In the genomic region with DNA sequence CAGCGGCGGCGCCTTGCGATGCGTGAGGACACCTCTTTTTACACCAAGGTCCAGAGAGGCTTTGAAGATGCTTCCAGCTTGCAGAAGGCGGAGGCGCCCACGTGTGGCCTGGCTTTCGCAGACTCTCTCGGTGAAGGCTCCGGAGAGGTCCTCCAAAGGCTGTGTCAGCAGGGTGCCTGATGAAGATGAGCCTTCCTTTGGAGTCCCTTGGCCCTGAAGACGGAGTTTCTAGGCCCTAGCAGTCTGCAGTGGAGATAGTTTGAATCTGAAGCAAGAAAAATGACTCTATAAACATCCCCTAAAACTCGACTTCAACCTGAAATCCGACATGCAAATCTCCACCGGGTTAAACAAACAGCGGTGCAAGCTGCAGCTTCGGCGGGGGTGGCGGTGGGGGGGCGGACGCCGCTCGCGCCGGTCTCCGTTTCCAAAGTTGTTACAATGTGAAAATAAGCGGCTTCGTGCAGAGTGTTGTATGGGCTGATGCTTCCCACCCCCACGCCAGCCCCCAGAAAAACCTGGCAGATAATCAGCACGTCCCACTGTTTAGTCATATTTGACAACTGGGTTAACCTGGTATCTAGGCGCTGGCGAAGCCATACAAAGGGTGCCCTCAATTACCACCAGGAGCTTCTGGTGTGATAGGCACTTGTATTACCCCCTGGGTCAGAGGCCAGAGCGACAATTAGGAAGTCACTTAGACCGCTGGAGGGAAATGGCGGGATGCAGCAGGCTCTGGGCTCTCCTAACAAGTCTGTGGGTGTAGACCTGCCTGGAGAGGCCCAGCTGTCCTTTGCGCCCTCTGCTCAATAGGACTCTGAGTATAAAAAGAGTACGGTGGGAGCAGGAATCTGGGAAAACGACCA, we compare ENCODE assay signal across 9 mouse cellular contexts. TPM values are rescaled to one million over a fixed set of nuclear protein-coding genes. Genes with fewer than 3 reads are reported as not detected.
DNase-seq lines count a peak whose midpoint lies in the region; ATAC-seq lines count a peak whose summit lies in the region.
"Had no signal": no experiment of that assay in that cellular context is flagged by ENCODE, and none has a peak within 500 bp of the region (broad histone marks: within the 10 kb centered on the region; RNA-seq: fewer than 3 reads in every experiment).

No protein-coding gene starts in this region.

- no peaks in the 10 kb centered on the region for H3K9me3 ChIP-seq in intestine, embryonic 14.5 days (ENCODE audit: control insufficient read depth, low read length)
- H3K9me3 ChIP-seq in intestine, embryonic 16.5 days (ENCODE audit: control insufficient read depth, low read length) = no peaks in the 10 kb centered on the region
- H3K9me3 ChIP-seq in heart, embryonic 12.5 days (replicated peaks) = no peaks in the 10 kb centered on the region
- H3K9me3 ChIP-seq in limb, embryonic 10.5 days (replicated peaks) = no peaks in the 10 kb centered on the region
- no peaks in the 10 kb centered on the region for H3K9me3 ChIP-seq in midbrain, embryonic 15.5 days

- WGBS in intestine, embryonic 14.5 days = 1% methylated on average over 38 of the region's 38 CpGs
- 2% methylated on average over 38 of the region's 38 CpGs for WGBS in intestine, embryonic 16.5 days
- WGBS in heart, embryonic 12.5 days = under 1% methylated on average over 38 of the region's 38 CpGs
- WGBS in limb, embryonic 10.5 days = under 1% methylated on average over 38 of the region's 38 CpGs
- under 1% methylated on average over 38 of the region's 38 CpGs for WGBS in midbrain, embryonic 15.5 days

- no peaks in the 10 kb centered on the region for H3K36me3 ChIP-seq in intestine, embryonic 14.5 days (ENCODE audit: control insufficient read depth, insufficient read depth, low read length)
- no peaks in the 10 kb centered on the region for H3K36me3 ChIP-seq in intestine, embryonic 16.5 days (ENCODE audit: control insufficient read depth, insufficient read depth, low read length)
- no peaks in the 10 kb centered on the region for H3K36me3 ChIP-seq in heart, embryonic 12.5 days
- no peaks in the 10 kb centered on the region for H3K36me3 ChIP-seq in limb, embryonic 10.5 days
- no peaks in the 10 kb centered on the region for H3K36me3 ChIP-seq in midbrain, embryonic 15.5 days (replicated peaks)
- H3K36me3 ChIP-seq: G1E had no signal

- no peak overlapping the region for H3K4me2 ChIP-seq in intestine, embryonic 14.5 days (ENCODE audit: low read length)
- no peak overlapping the region for H3K4me2 ChIP-seq in intestine, embryonic 16.5 days (ENCODE audit: low read depth, low read length)
- peak overlapping the region; percentile 85 for H3K4me2 ChIP-seq in heart, embryonic 12.5 days
- peak overlapping the region; percentile 55 for H3K4me2 ChIP-seq in midbrain, embryonic 15.5 days

- H3K4me3 ChIP-seq in intestine, embryonic 14.5 days (ENCODE audit: low read depth, low read length) = no peak overlapping the region
- H3K4me3 ChIP-seq in intestine, embryonic 16.5 days (ENCODE audit: low read length) = no peak overlapping the region; the same call in 1 of the 2 replicates
- peak overlapping the region; percentile 45 for H3K4me3 ChIP-seq in heart, embryonic 12.5 days
- peak overlapping the region; percentile 53 for H3K4me3 ChIP-seq in limb, embryonic 10.5 days
- H3K4me3 ChIP-seq in midbrain, embryonic 15.5 days = peak overlapping the region; percentile 39

- peaks cover 28% of the 10 kb centered on the region for H3K4me1 ChIP-seq in intestine, embryonic 14.5 days (replicated peaks; ENCODE audit: control insufficient read depth, insufficient read depth, low read length)
- peaks cover 27% of the 10 kb centered on the region for H3K4me1 ChIP-seq in intestine, embryonic 16.5 days (ENCODE audit: control insufficient read depth, insufficient read depth, low read length)
- H3K4me1 ChIP-seq in heart, embryonic 12.5 days (replicated peaks) = peaks cover 52% of the 10 kb centered on the region
- peaks cover 60% of the 10 kb centered on the region for H3K4me1 ChIP-seq in limb, embryonic 10.5 days
- peaks cover 39% of the 10 kb centered on the region for H3K4me1 ChIP-seq in midbrain, embryonic 15.5 days

- DNase-seq in intestine, embryonic 14.5 days (ENCODE audit: low spot score) = peak; percentile 83
- peak; percentile 57 for DNase-seq in ZHBTc4 (ENCODE audit: low read depth, low spot score)
- peak; percentile 68 for DNase-seq in limb, embryonic 10.5 days (ENCODE audit: low spot score)
- no peak for DNase-seq in right cerebral cortex, postnatal 25 days

- no peak overlapping the region for H3K27ac ChIP-seq in intestine, embryonic 14.5 days (ENCODE audit: low read depth)
- no peak overlapping the region for H3K27ac ChIP-seq in intestine, embryonic 16.5 days (ENCODE audit: low read length)
- H3K27ac ChIP-seq in heart, embryonic 12.5 days (ENCODE audit: poor library complexity, severe bottlenecking) = no peak overlapping the region
- no peak overlapping the region for H3K27ac ChIP-seq in limb, embryonic 10.5 days
- H3K27ac ChIP-seq in midbrain, embryonic 15.5 days = peak overlapping the region; percentile 32

- peaks cover 96% of the 10 kb centered on the region for H3K27me3 ChIP-seq in intestine, embryonic 14.5 days (replicated peaks; ENCODE audit: control insufficient read depth, insufficient read depth, low read length)
- H3K27me3 ChIP-seq in intestine, embryonic 16.5 days (replicated peaks; ENCODE audit: control insufficient read depth, insufficient read depth, low read length) = peaks cover 73% of the 10 kb centered on the region
- peaks cover 82% of the 10 kb centered on the region for H3K27me3 ChIP-seq in heart, embryonic 12.5 days (replicated peaks)
- peaks cover 100% of the 10 kb centered on the region for H3K27me3 ChIP-seq in limb, embryonic 10.5 days (ENCODE audit: low read depth, poor library complexity, severe bottlenecking)
- peaks cover 54% of the 10 kb centered on the region for H3K27me3 ChIP-seq in midbrain, embryonic 15.5 days (replicated peaks)

- no peak for ATAC-seq in intestine, embryonic 14.5 days (replicated peaks; ENCODE audit: low FRiP score, low TSS enrichment, low read depth)
- no peak for ATAC-seq in intestine, embryonic 16.5 days
- no peak for ATAC-seq in heart, embryonic 12.5 days (ENCODE audit: insufficient number of reproducible peaks, low FRiP score)
- no peak; the same call in 1 of the 2 replicates for ATAC-seq in midbrain, embryonic 15.5 days (replicated peaks)
- no peak for ATAC-seq in cerebellum, adult (ENCODE audit: insufficient number of reproducible peaks, low FRiP score, low TSS enrichment)

- no peak overlapping the region for H3K9ac ChIP-seq in intestine, embryonic 14.5 days (ENCODE audit: low read length)
- H3K9ac ChIP-seq in intestine, embryonic 16.5 days (ENCODE audit: low read depth, low read length) = no peak overlapping the region
- no peak overlapping the region for H3K9ac ChIP-seq in heart, embryonic 12.5 days
- no peak overlapping the region for H3K9ac ChIP-seq in midbrain, embryonic 15.5 days

RNA-seq across cellular contexts. Expression of a gene that starts 0.9 kb away (rescaled TPM):
- polyA plus RNA-seq in intestine, embryonic 14.5 days (2014; fragmentation: Nextera tagmentation; extraction: Ambion mirVana) = not detected in 2 replicates
- polyA plus RNA-seq in intestine, embryonic 16.5 days (2015; fragmentation: Nextera tagmentation; extraction: Ambion mirVana) = not detected in 2 replicates
- polyA plus RNA-seq in heart, embryonic 12.5 days (2016; fragmentation: Nextera tagmentation; extraction: Ambion mirVana) = not detected in 2 replicates
- polyA plus RNA-seq in limb, embryonic 10.5 days (2016; fragmentation: Nextera tagmentation; extraction: Ambion mirVana) = 0.19 and 0.36 TPM in 2 replicates
- 3.5 and 5.3 TPM in 2 replicates for polyA plus RNA-seq in midbrain, embryonic 15.5 days (2015; fragmentation: Nextera tagmentation; extraction: Ambion mirVana)

RNA-seq across cellular contexts. Expression of a gene that starts 41.6 kb away (rescaled TPM):
- 12.2 and 12.6 TPM in 2 replicates for polyA plus RNA-seq in intestine, embryonic 14.5 days (2014; fragmentation: Nextera tagmentation; extraction: Ambion mirVana)
- polyA plus RNA-seq in intestine, embryonic 16.5 days (2015; fragmentation: Nextera tagmentation; extraction: Ambion mirVana) = 16.6 and 16.9 TPM in 2 replicates
- 14.9 and 16.5 TPM in 2 replicates for polyA plus RNA-seq in heart, embryonic 12.5 days (2016; fragmentation: Nextera tagmentation; extraction: Ambion mirVana)
- 14.7 and 16.5 TPM in 2 replicates for polyA plus RNA-seq in limb, embryonic 10.5 days (2016; fragmentation: Nextera tagmentation; extraction: Ambion mirVana)
- 6.9 and 7.7 TPM in 2 replicates for polyA plus RNA-seq in midbrain, embryonic 15.5 days (2015; fragmentation: Nextera tagmentation; extraction: Ambion mirVana)

RNA-seq across cellular contexts. Expression of a gene that starts 41.7 kb away (rescaled TPM):
- 22.3 and 24.5 TPM in 2 replicates for polyA plus RNA-seq in intestine, embryonic 14.5 days (2014; fragmentation: Nextera tagmentation; extraction: Ambion mirVana)
- polyA plus RNA-seq in intestine, embryonic 16.5 days (2015; fragmentation: Nextera tagmentation; extraction: Ambion mirVana) = 14.7 and 14.9 TPM in 2 replicates
- polyA plus RNA-seq in heart, embryonic 12.5 days (2016; fragmentation: Nextera tagmentation; extraction: Ambion mirVana) = 15.2 and 19.0 TPM in 2 replicates
- 12.2 and 14.3 TPM in 2 replicates for polyA plus RNA-seq in limb, embryonic 10.5 days (2016; fragmentation: Nextera tagmentation; extraction: Ambion mirVana)
- polyA plus RNA-seq in midbrain, embryonic 15.5 days (2015; fragmentation: Nextera tagmentation; extraction: Ambion mirVana) = 26.2 and 27.4 TPM in 2 replicates

RNA-seq across cellular contexts. Expression of a gene that starts 52.1 kb away (rescaled TPM):
- polyA plus RNA-seq in intestine, embryonic 14.5 days (2014; fragmentation: Nextera tagmentation; extraction: Ambion mirVana) = 92.0 and 94.6 TPM in 2 replicates
- 73.7 and 81.5 TPM in 2 replicates for polyA plus RNA-seq in intestine, embryonic 16.5 days (2015; fragmentation: Nextera tagmentation; extraction: Ambion mirVana)
- 72.0 and 74.4 TPM in 2 replicates for polyA plus RNA-seq in heart, embryonic 12.5 days (2016; fragmentation: Nextera tagmentation; extraction: Ambion mirVana)
- polyA plus RNA-seq in limb, embryonic 10.5 days (2016; fragmentation: Nextera tagmentation; extraction: Ambion mirVana) = 107 and 112 TPM in 2 replicates
- 84.1 and 91.3 TPM in 2 replicates for polyA plus RNA-seq in midbrain, embryonic 15.5 days (2015; fragmentation: Nextera tagmentation; extraction: Ambion mirVana)

Comparison
In these comparisons a context has a peak if more than half of its experiments do, and no peak if none do; other contexts are left out.
1. H3K4me2 ChIP-seq: peak in heart, embryonic 12.5 days (single experiment) and midbrain, embryonic 15.5 days (single experiment); none in intestine, embryonic 14.5 days (single experiment) and intestine, embryonic 16.5 days (single experiment).
2. H3K4me3 ChIP-seq: peak in heart, embryonic 12.5 days (single experiment), limb, embryonic 10.5 days (single experiment) and midbrain, embryonic 15.5 days (single experiment); none in intestine, embryonic 14.5 days (single experiment) and intestine, embryonic 16.5 days (single experiment).